Mouse (Mus musculus): Measurements from ENCODE around the gene Nt5c2.

DNA sequence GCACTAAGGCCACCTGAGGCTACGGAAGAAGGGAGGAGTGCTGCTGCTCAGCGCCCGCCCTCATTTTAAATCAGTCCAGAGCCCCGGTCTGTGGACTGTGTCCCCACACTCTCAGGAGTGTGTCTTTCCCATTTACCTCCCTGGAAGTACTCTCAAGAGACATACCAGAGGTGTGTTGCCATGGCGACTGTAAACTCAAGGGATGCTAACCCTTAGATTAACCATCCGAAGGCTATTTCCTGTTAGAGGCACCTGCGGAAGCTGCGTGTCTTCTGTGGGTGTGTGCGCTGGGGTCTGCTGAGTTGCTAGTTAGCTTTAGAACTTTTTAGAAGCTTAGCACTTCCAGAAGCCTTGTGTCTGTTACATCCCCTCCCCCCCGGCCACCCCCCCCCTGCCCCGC, 145.9 kb downstream of the Nt5c2 start:
- TF ChIP-seq POLR2A (IDR thresholded peaks at IDR 0.05; ENCODE audit: extremely low read depth, insufficient read depth, low read length) (no peak), CTCF (IDR thresholded peaks at IDR 0.05; ENCODE audit: extremely low read depth, insufficient read depth, low read length) (no peak)
